Mouse (Mus musculus) gastrocnemius, postnatal 14 days (tissue): ENCODE measurements around the gene S100a3. TPM values are rescaled to one million over a fixed set of nuclear protein-coding genes. Genes with fewer than 3 reads are reported as not detected.

ENCODE experiments used
- total RNA-seq, 2 experiments: library from RNA; stranded (reverse); gene quantifications; 2 replicates each; pipeline ENCODE4 v1.2.3; 2021

Gene S100a3
- total RNA-seq, 2 experiments from 2014 or later, result 0.45 TPM; not detected in 1

Other genes with a start within 250 kb of the S100a3 start
- 1 to 10 TPM; 1.9 to 2.3 TPM for gene Slc27a3, start 170.6 kb upstream of the S100a3 start, total RNA-seq
- gene Ints3, start 127.0 kb upstream of the S100a3 start, total RNA-seq, result 10 to 100 TPM; 15.7 to 17.7 TPM
- 10 to 100 TPM; 14.9 to 15.6 TPM for gene Npr1, start 94.7 kb upstream of the S100a3 start, total RNA-seq
- 10 to 100 TPM; 32.6 to 35.9 TPM for gene Ilf2, start 84.5 kb upstream of the S100a3 start, total RNA-seq
- 10 to 100 TPM; 57.3 to 59.6 TPM for gene Snapin, start 69.5 kb upstream of the S100a3 start, total RNA-seq
- 100 to 1,000 TPM in 1 of 2 experiments, 10 to 100 TPM in 1; 83.3 to 100 TPM for gene Chtop, start 51.1 kb upstream of the S100a3 start, total RNA-seq
- gene S100a1, start 46.2 kb upstream of the S100a3 start, total RNA-seq, result 10 to 100 TPM; 53.1 to 61.0 TPM
- gene S100a13, start 46.1 kb upstream of the S100a3 start, total RNA-seq, result 10 to 100 TPM; 12.9 to 15.4 TPM
- not detected for gene S100a14, start 33.7 kb upstream of the S100a3 start, total RNA-seq
- gene S100a16, start 23.3 kb upstream of the S100a3 start, total RNA-seq, result 100 to 1,000 TPM in 1 of 2 experiments, 10 to 100 TPM in 1; 79.5 to 106 TPM
- gene S100a2, start 29.7 kb downstream of the S100a3 start, total RNA-seq, result not detected
- gene Gm42674, start 41.3 kb downstream of the S100a3 start, total RNA-seq, result not detected
- gene S100a4, start 43.2 kb downstream of the S100a3 start, total RNA-seq, result 10 to 100 TPM; 11.1 to 16.5 TPM
- not detected for gene S100a5, start 47.9 kb downstream of the S100a3 start, total RNA-seq
- gene S100a6, start 52.3 kb downstream of the S100a3 start, total RNA-seq, result 10 to 100 TPM; 69.9 to 95.9 TPM
- under 1 TPM in 1 of 2 experiments, not detected in 1; 0.16 TPM for gene S100a7a, start 93.4 kb downstream of the S100a3 start, total RNA-seq
- under 1 TPM in 1 of 2 experiments, not detected in 1; 0.71 TPM for gene S100a8, start 108.4 kb downstream of the S100a3 start, total RNA-seq
- gene S100a9, start 135.1 kb downstream of the S100a3 start, total RNA-seq, result under 1 TPM in 1 of 2 experiments, not detected in 1; 0.76 TPM
- not detected for gene Pglyrp4, start 166.3 kb downstream of the S100a3 start, total RNA-seq
- not detected for gene Gm5849, start 217.3 kb downstream of the S100a3 start, total RNA-seq